ENCODE assay signal across 15 mouse cellular contexts in the genomic region with DNA sequence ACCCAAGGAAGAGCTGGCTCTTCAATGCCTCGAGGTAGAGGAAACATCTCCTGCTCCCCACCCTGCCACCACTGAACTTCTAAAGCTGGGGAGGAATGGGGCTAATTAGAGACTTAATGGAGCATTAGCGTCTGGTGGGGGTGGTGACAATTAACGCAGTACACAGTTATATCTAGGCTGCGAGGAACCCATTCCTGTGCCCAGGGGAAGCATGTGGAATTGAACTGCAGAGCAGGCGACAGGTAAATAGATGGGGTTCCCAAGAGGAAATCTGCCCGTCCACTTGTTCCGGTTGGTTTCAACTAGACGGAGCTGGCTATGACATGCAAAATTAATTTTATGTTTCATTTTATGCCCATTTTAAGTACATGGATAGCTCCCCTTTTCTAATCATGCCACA.
"Had no signal": no experiment of that assay in that cellular context is flagged by ENCODE, and none has a peak within 500 bp of the region (broad histone marks: within the 10 kb centered on the region; RNA-seq: fewer than 3 reads in every experiment).

No protein-coding gene starts in this region.

- H3K27me3 ChIP-seq: neural tube, embryonic 12.5 days; stomach, embryonic 15.5 days had no signal

- H3K9me3 ChIP-seq: neural tube, embryonic 12.5 days; stomach, embryonic 15.5 days had no signal

- H3K27ac ChIP-seq: neural tube, embryonic 12.5 days; stomach, embryonic 15.5 days; stomach, postnatal 0 days had no signal

- DNase-seq: retina, postnatal 1 day; right cerebral cortex, adult 18-20 months; right cerebral cortex, postnatal 14 days; right cerebral cortex, postnatal 25 days; right cerebral cortex, postnatal 4 days; spleen, adult 18-20 months; thymus, adult 18-20 months; thymus, adult 2 months; thymus, postnatal 14 days; thymus, postnatal 25 days; thymus, postnatal 36 days; thymus, postnatal 4 days had no signal

- H3K4me3 ChIP-seq: neural tube, embryonic 12.5 days; stomach, embryonic 15.5 days had no signal

- H3K4me2 ChIP-seq: neural tube, embryonic 12.5 days; stomach, embryonic 15.5 days had no signal

- H3K36me3 ChIP-seq: neural tube, embryonic 12.5 days; stomach, embryonic 15.5 days had no signal

- H3K4me1 ChIP-seq: neural tube, embryonic 12.5 days; stomach, embryonic 15.5 days had no signal

- H3K9ac ChIP-seq: neural tube, embryonic 12.5 days; stomach, embryonic 15.5 days had no signal
